Mouse (Mus musculus) midbrain, embryonic 14.5 days (tissue): Measurements from ENCODE around the gene Hs3st4. TPM values are rescaled to one million over a fixed set of nuclear protein-coding genes. Genes with fewer than 3 reads are reported as not detected.

ENCODE experiments used
- ATAC-seq: fragments of 200-750 bp; cut with Nextera tagmentation; 2 replicates; pipeline ENCODE4 v1.8.0; 2017; ENCODE audit warnings: moderate number of reproducible peaks, moderate library complexity; ENCODE audit not compliant: low FRiP score, low TSS enrichment
- DNase-seq: peaks from one replicate; pipeline ENCODE4 v3.0.0-alpha.2; 2015
- H3K27ac ChIP-seq: fragments of 300-500 bp; sonication (generic); replicated peaks from 2 replicates; pipeline ENCODE4 v1.5.1; 2014; ENCODE audit warnings: mild to moderate bottlenecking, low read depth, low read length, moderate library complexity
- H3K27me3 ChIP-seq: fragments of 300-500 bp; sonication (generic); 2 replicates; pipeline ENCODE4 v1.6.1; 2014; ENCODE audit warnings: low read length, control low read depth, mixed read lengths; ENCODE audit not compliant: control insufficient read depth, insufficient read depth
- H3K36me3 ChIP-seq: fragments of 300-500 bp; sonication (generic); 2 replicates; pipeline ENCODE4 v1.6.1; 2014; ENCODE audit warnings: low read length, control low read depth; ENCODE audit not compliant: control insufficient read depth, insufficient read depth
- H3K4me1 ChIP-seq: fragments of 300-500 bp; sonication (generic); 2 replicates; pipeline ENCODE4 v1.6.1; 2014; ENCODE audit warnings: mild to moderate bottlenecking, antibody characterized with exemption, low read length, control low read depth; ENCODE audit not compliant: control insufficient read depth, insufficient read depth
- H3K4me2 ChIP-seq: fragments of 300-500 bp; sonication (generic); 2 replicates; pipeline ENCODE4 v1.6.1; 2014; ENCODE audit warnings: mild to moderate bottlenecking, low read length, moderate library complexity
- H3K4me3 ChIP-seq: fragments of 300-500 bp; sonication (generic); replicated peaks from 2 replicates; pipeline ENCODE4 v1.5.1; 2014; ENCODE audit warnings: low read depth, low read length
- H3K9ac ChIP-seq: fragments of 300-500 bp; sonication (generic); replicated peaks from 2 replicates; pipeline ENCODE4 v1.6.1; 2014; ENCODE audit warnings: mild to moderate bottlenecking, low read length, moderate library complexity
- H3K9me3 ChIP-seq: fragments of 300-500 bp; sonication (generic); 2 replicates; pipeline ENCODE4 v1.6.1; 2016; ENCODE audit warnings: low read length, control low read depth, mixed read lengths; ENCODE audit not compliant: control insufficient read depth
- WGBS: fragments of 180-500 bp; shearing (Covaris S2); extraction: QIAGEN DNeasy Blood & Tissue Kit; methylation state at CpG from one replicate; pipeline ENCODE4 v1.1.7; 2014; 5-methylcytosine and 5-hydroxymethylcytosine counted together
- polyA plus RNA-seq: library from polyadenylated mRNA; unstranded; fragments of >200 nt; fragmentation: Nextera tagmentation; extraction: Ambion mirVana; gene quantifications from 2 replicates; pipeline ENCODE4 v1.2.1, GENCODE M21; 2014

The Hs3st4 gene
- polyA plus RNA-seq, 1 experiment from 2014 or later, result 10.9 TPM

DNA sequence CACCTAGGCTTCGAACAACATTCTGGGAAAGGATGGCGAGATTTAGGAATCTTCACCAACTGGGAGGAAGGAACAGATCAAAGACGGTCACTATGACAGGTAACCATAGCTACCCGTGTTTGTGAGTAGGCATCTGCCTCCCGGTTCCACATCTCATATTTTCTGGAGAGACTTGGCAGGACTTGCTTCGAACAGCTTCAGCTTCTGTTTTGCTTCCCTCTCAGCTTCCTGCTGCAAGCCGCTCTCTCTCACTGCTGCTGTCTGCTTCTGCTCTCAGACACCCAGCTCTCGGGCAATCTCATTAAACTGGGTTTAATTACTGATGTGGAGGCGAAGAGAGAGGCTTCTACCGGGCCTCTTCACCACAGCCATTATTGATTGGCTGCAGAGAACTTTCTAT, 237.9 kb downstream of the Hs3st4 start:
- H3K27ac ChIP-seq, result 0 out of 2 replicates have a peak overlapping the region, but pooled peaks have one; percentile 2

DNA sequence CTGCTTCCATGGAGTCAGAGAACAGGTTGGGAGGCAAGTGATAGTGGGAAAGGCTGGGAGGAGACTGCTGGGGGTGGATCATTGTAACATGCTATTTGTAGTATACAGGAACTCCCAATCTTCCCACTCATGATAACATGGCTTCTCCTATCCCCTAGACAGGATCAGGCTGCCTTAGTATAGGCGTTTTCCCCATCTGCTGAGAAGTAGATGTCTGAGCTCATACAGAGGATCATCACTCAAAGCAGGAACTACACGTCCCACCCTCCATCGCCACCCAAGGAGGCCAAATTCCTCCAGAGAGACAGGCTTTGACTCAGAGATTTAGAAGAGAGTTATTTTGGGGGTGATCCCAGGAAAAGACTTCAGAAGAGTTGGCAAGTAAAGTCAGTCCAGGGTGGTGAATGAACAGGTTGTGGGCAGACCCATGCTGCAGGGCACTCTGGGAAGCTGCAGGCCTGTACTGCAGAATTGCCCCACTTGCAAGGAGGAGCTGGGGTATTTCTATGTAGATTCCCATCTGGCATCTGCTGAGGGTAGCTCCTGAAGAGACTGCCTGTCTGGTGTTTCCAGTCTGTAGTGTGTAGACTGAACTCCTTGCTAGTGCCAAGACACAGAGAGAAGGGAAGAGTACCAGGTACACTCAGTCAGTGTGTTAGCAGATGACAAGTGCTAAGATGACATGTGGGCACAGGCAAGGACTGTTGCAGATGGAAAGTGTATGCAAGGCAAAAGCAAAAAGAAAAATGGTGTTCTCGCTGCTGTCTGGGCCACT, 255.4 kb downstream of the Hs3st4 start:
- ATAC-seq, result no peak
- H3K27me3 ChIP-seq, result no peaks in the 10 kb centered on the region

More for the DNA sequence above, 237.9 kb downstream of the Hs3st4 start:
- H3K4me3 ChIP-seq, result no peak overlapping the region
- H3K27me3 ChIP-seq, result no peaks in the 10 kb centered on the region
- H3K4me2 ChIP-seq, result no peak overlapping the region
- H3K9ac ChIP-seq, result no peak overlapping the region
- no peaks in the 10 kb centered on the region for H3K36me3 ChIP-seq
- no peaks in the 10 kb centered on the region for H3K4me1 ChIP-seq
- ATAC-seq, result no peak
- peak; percentile 37 for DNase-seq
- WGBS, result 63% methylated on average over 10 of the region's 10 CpGs
- no peaks in the 10 kb centered on the region for H3K9me3 ChIP-seq

DNA sequence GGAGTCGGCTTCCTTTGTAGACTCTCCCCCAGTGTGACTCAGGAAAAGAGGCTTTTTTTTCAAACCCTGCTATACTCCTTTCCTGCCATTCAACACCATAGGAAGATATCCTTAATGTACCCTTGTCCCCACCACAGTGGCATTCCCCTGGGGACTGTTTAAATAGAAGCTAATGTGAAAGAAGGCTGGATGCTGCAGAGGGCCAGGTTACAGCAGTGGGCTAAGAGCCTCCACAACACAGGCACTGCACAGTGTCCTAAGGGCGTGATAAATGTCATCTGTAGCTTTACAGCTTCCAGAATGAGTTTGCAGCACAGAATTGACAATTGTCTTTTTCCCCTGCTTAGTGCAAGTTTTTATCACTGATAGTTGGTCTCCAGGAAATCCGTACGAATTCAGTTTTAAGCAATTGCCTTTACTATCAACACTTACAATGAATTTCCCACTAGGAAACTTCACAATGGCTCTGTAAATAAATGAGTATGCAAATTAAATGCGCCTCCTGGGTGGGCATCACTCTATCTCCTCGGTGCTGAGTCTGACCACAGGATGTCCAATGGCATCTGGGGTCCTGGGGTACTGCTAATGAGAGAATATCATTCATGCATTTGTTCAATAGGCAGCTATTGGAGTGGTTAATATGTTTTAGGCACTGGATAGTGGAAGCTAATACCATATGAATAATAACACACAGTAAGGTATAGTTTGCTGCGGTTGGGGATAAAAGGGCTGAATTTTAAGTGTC, 257.4 kb downstream of the Hs3st4 start:
- Histone ChIP-seq H3K27me3 (no peaks in the 10 kb centered on the region), H3K36me3 (no peaks in the 10 kb centered on the region), H3K4me2 (no peak overlapping the region), H3K9me3 (no peaks in the 10 kb centered on the region), H3K4me3 (no peak overlapping the region), H3K9ac (no peak overlapping the region), H3K4me1 (peaks cover 11% of the 10 kb centered on the region; the same call in 1 of the 2 replicates), H3K27ac (no peak overlapping the region)
- DNase-seq (peak; percentile 53), ATAC-seq (no peak)
- WGBS, result 23% methylated on average over 7 of the region's 7 CpGs

More for the DNA sequence above, 255.4 kb downstream of the Hs3st4 start:
- no peak for DNase-seq
- Histone ChIP-seq H3K4me3 (no peak overlapping the region), H3K36me3 (no peaks in the 10 kb centered on the region), H3K27ac (no peak overlapping the region), H3K4me2 (no peak overlapping the region), H3K9me3 (no peaks in the 10 kb centered on the region), H3K4me1 (peaks cover 11% of the 10 kb centered on the region; the same call in 1 of the 2 replicates), H3K9ac (no peak overlapping the region)
- 92% methylated on average over 4 of the region's 4 CpGs for WGBS

DNA sequence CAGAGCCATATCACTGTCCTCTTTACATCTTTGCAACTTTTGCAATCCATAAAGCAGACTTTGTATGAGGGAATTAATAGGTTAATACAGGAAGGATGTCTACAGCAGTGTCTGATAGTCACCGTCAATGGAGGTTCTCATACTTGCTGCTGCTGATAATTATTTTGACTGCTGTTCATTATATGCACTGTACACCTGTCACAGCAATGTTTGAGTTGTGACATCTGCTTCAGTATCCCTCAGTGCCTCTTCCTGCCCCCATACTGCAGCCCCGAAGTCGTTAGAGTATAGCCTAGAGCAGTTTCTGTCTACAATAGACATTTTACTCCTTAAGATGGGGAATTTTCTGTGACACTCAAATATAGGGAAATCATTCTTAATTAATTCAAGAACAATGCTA, 267.2 kb downstream of the Hs3st4 start:
- 62% methylated on average over 3 of the region's 3 CpGs for WGBS
- ATAC-seq (no peak), DNase-seq (peak; percentile 31)
- Histone ChIP-seq H3K27ac (no peak overlapping the region), H3K9me3 (no peaks in the 10 kb centered on the region), H3K4me3 (no peak overlapping the region), H3K36me3 (no peaks in the 10 kb centered on the region), H3K9ac (no peak overlapping the region), H3K4me1 (no peaks in the 10 kb centered on the region), H3K4me2 (no peak overlapping the region), H3K27me3 (no peaks in the 10 kb centered on the region)

DNA sequence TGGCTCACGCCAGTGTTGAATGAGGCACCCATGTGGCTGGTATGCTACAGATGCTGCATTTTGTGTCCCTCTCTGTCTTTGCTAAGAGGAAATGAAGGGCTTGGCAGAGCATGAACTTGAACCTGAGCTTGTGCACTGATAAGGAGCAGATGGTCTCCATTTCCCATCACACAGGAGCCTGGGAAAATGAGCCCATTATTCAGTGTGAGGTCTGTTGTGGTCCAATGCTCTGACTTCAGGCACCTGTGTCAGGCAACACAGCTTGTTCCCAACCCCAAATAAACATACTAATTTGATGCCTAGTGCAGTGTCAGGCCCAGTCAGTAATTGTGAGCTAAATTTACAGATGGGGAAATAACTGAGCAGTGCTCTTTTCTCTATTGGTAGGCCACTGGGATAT, 267.9 kb downstream of the Hs3st4 start:
- 77% methylated on average over 1 of the region's 1 CpGs for WGBS
- Histone ChIP-seq H3K4me3 (no peak overlapping the region), H3K9me3 (no peaks in the 10 kb centered on the region), H3K27me3 (no peaks in the 10 kb centered on the region), H3K4me2 (no peak overlapping the region), H3K36me3 (no peaks in the 10 kb centered on the region), H3K27ac (0 out of 2 replicates have a peak overlapping the region, but pooled peaks have one; percentile 10), H3K4me1 (no peaks in the 10 kb centered on the region), H3K9ac (no peak overlapping the region)
- no peak for ATAC-seq
- no peak for DNase-seq

DNA sequence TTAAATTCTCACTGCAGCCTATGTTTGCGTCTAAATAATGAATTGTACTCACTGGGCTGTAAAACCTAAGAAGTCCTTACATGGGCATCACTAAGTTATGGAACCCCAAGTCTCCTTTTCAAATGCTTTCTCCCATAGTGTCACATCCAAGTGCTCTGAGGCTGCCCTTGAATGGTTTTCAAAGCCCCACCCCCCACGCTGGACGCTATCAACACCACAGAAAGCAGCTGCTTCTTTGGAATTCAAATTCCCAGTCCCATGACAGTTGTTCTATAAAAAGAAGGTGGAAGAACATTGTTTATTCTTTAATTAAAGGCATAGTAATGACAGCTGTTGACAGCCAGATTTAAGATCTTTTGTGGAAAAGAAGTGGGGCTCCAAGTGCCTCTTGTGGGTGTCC, 275.8 kb downstream of the Hs3st4 start:
- H3K9ac ChIP-seq, result no peak overlapping the region
- no peak overlapping the region for H3K4me3 ChIP-seq
- H3K36me3 ChIP-seq, result no peaks in the 10 kb centered on the region
- H3K9me3 ChIP-seq, result no peaks in the 10 kb centered on the region
- no peak for ATAC-seq
- 57% methylated on average over 3 of the region's 3 CpGs for WGBS
- H3K4me2 ChIP-seq, result no peak overlapping the region
- H3K4me1 ChIP-seq, result no peaks in the 10 kb centered on the region
- H3K27ac ChIP-seq, result no peak overlapping the region
- no peaks in the 10 kb centered on the region for H3K27me3 ChIP-seq
- no peak for DNase-seq

DNA sequence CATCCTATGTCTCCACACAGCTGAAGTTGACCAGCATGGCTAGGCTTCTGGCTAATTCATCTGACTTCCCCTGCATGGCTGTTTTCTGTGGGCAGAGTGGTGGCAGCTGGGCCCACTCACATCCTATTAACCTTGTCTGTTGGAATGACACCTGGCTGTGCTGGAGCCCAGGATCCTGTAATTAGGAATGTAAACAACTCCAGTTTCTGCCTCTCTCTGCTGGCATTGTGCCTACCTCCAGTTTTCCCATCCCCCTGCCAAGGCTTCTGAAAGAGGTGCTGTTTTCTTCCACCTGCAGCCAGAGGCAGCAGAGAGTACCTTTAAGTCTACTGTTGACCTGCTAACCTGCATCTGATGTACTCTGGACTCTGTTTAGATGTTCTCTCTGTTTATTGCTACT, 288.1 kb downstream of the Hs3st4 start:
- no peaks in the 10 kb centered on the region for H3K36me3 ChIP-seq
- H3K4me1 ChIP-seq, result no peaks in the 10 kb centered on the region
- no peak overlapping the region for H3K9ac ChIP-seq
- peak; percentile 37 for DNase-seq
- no peak for ATAC-seq
- H3K9me3 ChIP-seq, result no peaks in the 10 kb centered on the region
- 0 out of 2 replicates have a peak overlapping the region, but pooled peaks have one; percentile 17 for H3K27ac ChIP-seq
- no peak overlapping the region for H3K4me3 ChIP-seq
- H3K4me2 ChIP-seq, result no peak overlapping the region
- no peaks in the 10 kb centered on the region for H3K27me3 ChIP-seq

DNA sequence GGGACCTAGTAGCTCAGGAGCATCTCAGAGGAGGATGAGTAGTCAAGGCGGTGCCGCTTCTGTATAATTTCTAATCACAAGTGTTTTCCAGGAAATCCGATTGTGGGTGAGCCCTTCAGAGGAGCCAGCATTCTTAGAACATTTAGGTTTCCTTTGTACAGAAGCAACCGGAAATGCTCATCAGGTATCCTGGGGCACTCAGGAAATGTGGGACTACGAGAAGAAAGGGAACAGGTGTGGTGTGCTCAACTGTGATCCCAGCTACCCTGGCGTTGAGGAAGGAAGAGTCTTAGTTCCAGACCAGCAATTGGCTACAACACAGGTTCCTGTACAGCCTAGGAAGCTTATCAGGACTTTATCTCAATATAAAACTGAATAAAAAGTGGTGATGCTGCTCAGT, 307.2 kb downstream of the Hs3st4 start:
- DNase-seq (no peak), ATAC-seq (no peak)
- Histone ChIP-seq H3K27me3 (no peaks in the 10 kb centered on the region), H3K4me2 (no peak overlapping the region), H3K9ac (no peak overlapping the region), H3K4me3 (no peak overlapping the region), H3K36me3 (no peaks in the 10 kb centered on the region), H3K27ac (no peak overlapping the region), H3K4me1 (no peaks in the 10 kb centered on the region), H3K9me3 (no peaks in the 10 kb centered on the region)
- WGBS, result 77% methylated on average over 6 of the region's 6 CpGs
